Mouse (Mus musculus): ENCODE measurements around the gene Tmem100.

- TF ChIP-seq GATA1 (IDR thresholded peaks at IDR 0.05; ENCODE audit: borderline replicate concordance, low read length) (no peak), FLI1 (IDR thresholded peaks at IDR 0.05; ENCODE audit: low read length) (no peak)
Observed at GRCm38 (mm10) chr11:90073201-90073600, 43.1 kb downstream of the Tmem100 start.
